Mouse (Mus musculus) MEL (cell line): ENCODE results near the gene Klrb1a. TPM values are rescaled to one million over a fixed set of nuclear protein-coding genes. Genes with fewer than 3 reads are reported as not detected.

Experiments
- DNase-seq: peaks from one replicate; pipeline ENCODE4 v3.0.0; 2011; ENCODE audit warnings: low read depth, low spot score
- H3K27ac ChIP-seq: 2 replicates; pipeline ENCODE4 v1.5.1; 2012; ENCODE audit warnings: low read depth, mild to moderate bottlenecking, control low read depth, low read length, moderate library complexity; ENCODE audit not compliant: control insufficient read depth
- H3K27me3 ChIP-seq, 2 experiments: fragments of 150-350 bp in 1 of 2; sonication (generic) in 1 of 2; 2 replicates each; pipeline ENCODE4 v1.6.1; 2012; ENCODE audit warnings: low read length in 2 of 2, mild to moderate bottlenecking in 2 of 2, improper control_type of control experiment in 1 of 2, moderate library complexity in 1 of 2; ENCODE audit not compliant: insufficient read depth in 2 of 2, control insufficient read depth in 1 of 2
- H3K36me3 ChIP-seq, 2 experiments: 2 replicates each; pipeline ENCODE4 v1.6.1; 2012 to 2014; ENCODE audit warnings: low read length in 2 of 2, improper control_type of control experiment in 1 of 2, inconsistent platforms in 1 of 2, mild to moderate bottlenecking in 1 of 2; ENCODE audit not compliant: insufficient read depth in 2 of 2, control insufficient read depth in 1 of 2
- H3K4me1 ChIP-seq, 2 experiments: fragments of 150-350 bp in 1 of 2; sonication (generic) in 1 of 2; 2 replicates each; pipeline ENCODE4 v1.6.1; 2012; ENCODE audit warnings: low read length in 2 of 2, improper control_type of control experiment in 1 of 2, mild to moderate bottlenecking in 1 of 2; ENCODE audit not compliant: insufficient read depth in 2 of 2, control insufficient read depth in 1 of 2
- H3K4me3 ChIP-seq, 2 experiments: fragments of 150-350 bp in 1 of 2; sonication (generic) in 1 of 2; 2 replicates each; pipeline ENCODE4 v1.5.1; 2012; ENCODE audit warnings: low read depth in 2 of 2, low read length in 2 of 2, mild to moderate bottlenecking in 2 of 2, moderate library complexity in 2 of 2, control low read depth in 1 of 2, improper control_type of control experiment in 1 of 2; ENCODE audit not compliant: control insufficient read depth in 1 of 2, insufficient read depth in 1 of 2
- H3K79me2 ChIP-seq: 2 replicates; pipeline ENCODE4 v1.6.1; 2012; ENCODE audit warnings: mild to moderate bottlenecking, low read length, moderate library complexity; ENCODE audit not compliant: control insufficient read depth, poor library complexity, insufficient read depth
- H3K9ac ChIP-seq: 2 replicates; pipeline ENCODE4 v1.6.1; 2012; ENCODE audit warnings: low read depth, mild to moderate bottlenecking, control low read depth, low read length, moderate library complexity; ENCODE audit not compliant: control insufficient read depth, poor library complexity, severe bottlenecking
- H3K9me3 ChIP-seq: fragments of 150-350 bp; sonication (generic); replicated peaks from 2 replicates; pipeline ENCODE4 v1.6.1; 2012; ENCODE audit warnings: mild to moderate bottlenecking, low read length, improper control_type of control experiment, moderate library complexity; ENCODE audit not compliant: insufficient read depth
- BHLHE40 ChIP-seq: IDR thresholded peaks from 2 replicates; pipeline ENCODE4 v1.6.1; 2012; ENCODE audit warnings: low read depth, mild to moderate bottlenecking, inconsistent platforms, low read length, improper control_type of control experiment, borderline replicate concordance
- CHD1 ChIP-seq: IDR thresholded peaks from 2 replicates; pipeline ENCODE4 v1.6.1; 2012; ENCODE audit warnings: low read depth, mild to moderate bottlenecking, inconsistent platforms, low read length, improper control_type of control experiment
- EP300 ChIP-seq, 2 experiments: IDR thresholded peaks; 2 replicates each; pipeline ENCODE4 v1.6.1; 2011; ENCODE audit warnings: improper control_type of control experiment in 2 of 2, low read length in 2 of 2, low read depth in 1 of 2, mild to moderate bottlenecking in 1 of 2
- ETS1 ChIP-seq: IDR thresholded peaks from 2 replicates; pipeline ENCODE4 v1.6.1; 2012; ENCODE audit warnings: low read depth, mild to moderate bottlenecking, inconsistent platforms, low read length, improper control_type of control experiment, moderate library complexity
- GABPA ChIP-seq: IDR thresholded peaks from 2 replicates; pipeline ENCODE4 v1.6.1; 2012; ENCODE audit warnings: low read depth, mild to moderate bottlenecking, inconsistent platforms, low read length, improper control_type of control experiment, moderate library complexity
- GATA1 ChIP-seq: IDR thresholded peaks from 2 replicates; pipeline ENCODE4 v1.6.1; 2011; ENCODE audit warnings: low read depth, low read length, improper control_type of control experiment
- MAFK ChIP-seq: IDR thresholded peaks from 2 replicates; pipeline ENCODE4 v1.6.1; 2011; ENCODE audit warnings: low read depth, mild to moderate bottlenecking, low read length, improper control_type of control experiment, borderline replicate concordance
- MAZ ChIP-seq: IDR thresholded peaks from 2 replicates; pipeline ENCODE4 v1.6.1; 2012; ENCODE audit warnings: low read depth, mild to moderate bottlenecking, inconsistent platforms, low read length, improper control_type of control experiment
- MYC ChIP-seq: IDR thresholded peaks from 2 replicates; pipeline ENCODE4 v1.6.1; 2011; ENCODE audit warnings: low read depth, mild to moderate bottlenecking, low read length, improper control_type of control experiment, moderate library complexity
- NELFE ChIP-seq: IDR thresholded peaks from 2 replicates; pipeline ENCODE4 v1.6.1; 2011; ENCODE audit warnings: low read depth, low read length, improper control_type of control experiment
- NRF1 ChIP-seq: IDR thresholded peaks from 2 replicates; pipeline ENCODE4 v1.6.1; 2014; ENCODE audit warnings: low read depth, mild to moderate bottlenecking, inconsistent platforms, low read length, improper control_type of control experiment, moderate library complexity; ENCODE audit not compliant: poor library complexity, insufficient read depth, severe bottlenecking
- POLR2AphosphoS2 ChIP-seq: IDR thresholded peaks from 2 replicates; pipeline ENCODE4 v1.6.1; 2011; ENCODE audit warnings: low read length, improper control_type of control experiment
- RAD21 ChIP-seq: IDR thresholded peaks from 2 replicates; pipeline ENCODE4 v1.6.1; 2011; ENCODE audit warnings: mild to moderate bottlenecking, low read depth, low read length, improper control_type of control experiment
- SIN3A ChIP-seq: IDR thresholded peaks from 2 replicates; pipeline ENCODE4 v1.6.1; 2012; ENCODE audit warnings: low read length, improper control_type of control experiment, inconsistent platforms
- SMC3 ChIP-seq: IDR thresholded peaks from 2 replicates; pipeline ENCODE4 v1.6.1; 2011; ENCODE audit warnings: low read depth, low read length, improper control_type of control experiment
- TAL1 ChIP-seq: IDR thresholded peaks from 2 replicates; pipeline ENCODE4 v1.6.1; 2012; ENCODE audit warnings: mild to moderate bottlenecking, inconsistent platforms, low read length, moderate library complexity, mixed read lengths
- TBP ChIP-seq: IDR thresholded peaks from 2 replicates; pipeline ENCODE4 v1.8.0; 2011; ENCODE audit warnings: low read depth, low read length, improper control_type of control experiment
- TCF12 ChIP-seq: IDR thresholded peaks from 2 replicates; pipeline ENCODE4 v1.6.1; 2014; ENCODE audit warnings: low read depth, mild to moderate bottlenecking, inconsistent platforms, low read length, improper control_type of control experiment, moderate library complexity
- USF1 ChIP-seq: IDR thresholded peaks from 2 replicates; pipeline ENCODE4 v1.6.1; 2014; ENCODE audit warnings: low read depth, mild to moderate bottlenecking, inconsistent platforms, low read length, improper control_type of control experiment, moderate library complexity
- ZKSCAN1 ChIP-seq: IDR thresholded peaks from 2 replicates; pipeline ENCODE4 v1.6.1; 2012; ENCODE audit warnings: low read depth, mild to moderate bottlenecking, inconsistent platforms, low read length, improper control_type of control experiment, moderate library complexity
- polyA plus RNA-seq, 2 experiments: library from polyadenylated mRNA; stranded (reverse) in 1 of 2; unstranded in 1 of 2; fragments of >175 nt in 1 of 2; fragments of >200 nt in 1 of 2; gene quantifications; 2 replicates each; pipeline versions ENCODE4 v1.2.1 to v1.2.4; 2012; ENCODE audit warnings: low replicate concordance in 2 of 2, low read depth in 1 of 2; ENCODE audit not compliant: insufficient read length in 2 of 2, insufficient read depth in 1 of 2, missing spikeins in 1 of 2
- total RNA-seq: library from RNA; depleted of rRNA; stranded (reverse); fragments of 300-350 nt; gene quantifications from 2 replicates; pipeline ENCODE4 v1.2.3, GENCODE M21; 2012

Gene Klrb1a
- total and polyA plus RNA-seq, 3 experiments = not detected

- no peak overlapping the region for H3K27ac ChIP-seq
- H3K4me3 ChIP-seq = no peak overlapping the region
- H3K79me2 ChIP-seq = no peaks in the 10 kb centered on the region
- no peaks in the 10 kb centered on the region for H3K27me3 ChIP-seq
- peaks cover 0 to 7% of the 10 kb centered on the region in 2 experiments; a peak in 2 of 4 replicates for H3K36me3 ChIP-seq
- H3K9ac ChIP-seq = no peak overlapping the region
- TF ChIP-seq POLR2AphosphoS2 (no peak), MAZ (no peak)
- peaks cover 0 to 6% of the 10 kb centered on the region in 2 experiments; a peak in 1 of 4 replicates for H3K4me1 ChIP-seq
- H3K9me3 ChIP-seq = no peaks in the 10 kb centered on the region
- no peak for DNase-seq
Observed at GRCm38 (mm10) chr6:128589426-128589825, 33.9 kb downstream of the Klrb1a start.

- Histone ChIP-seq H3K79me2 (no peaks in the 10 kb centered on the region), H3K9me3 (no peaks in the 10 kb centered on the region), H3K4me1 (peaks cover 0 to 6% of the 10 kb centered on the region in 2 experiments; a peak in 1 of 4 replicates), H3K4me3 (no peak overlapping the region), H3K36me3 (peaks cover 0 to 7% of the 10 kb centered on the region in 2 experiments; a peak in 2 of 4 replicates), H3K27ac (peak overlapping the region; percentile 62; the same call in 1 of the 2 replicates), H3K9ac (no peak overlapping the region), H3K27me3 (no peaks in the 10 kb centered on the region)
- DNase-seq = peak; percentile 57
- peak; percentile 54; the same call in 1 of the 2 replicates for TF ChIP-seq TCF12
- TF ChIP-seq EP300 (IDR thresholded peaks at IDR 0.05; ENCODE audit: low read depth in 1 of 2, low read length in 2 of 2) = peak; percentile 60 to 75; a peak in 3 of 4 replicates
- no peak for TF ChIP-seq RAD21
- peak; percentile 53 for TF ChIP-seq GATA1
- 0 out of 2 replicates have a peak, but pooled peaks have one; percentile 22 for TF ChIP-seq SIN3A
- TF ChIP-seq MYC = no peak
- peak; percentile 86 for TF ChIP-seq ETS1
- TF ChIP-seq TAL1 = peak; percentile 22; the same call in 1 of the 2 replicates
Observed at GRCm38 (mm10) chr6:128587619-128588018, 35.7 kb downstream of the Klrb1a start.

- Histone ChIP-seq H3K9ac (no peak overlapping the region), H3K9me3 (no peaks in the 10 kb centered on the region), H3K4me3 (no peak overlapping the region), H3K27ac (no peak overlapping the region), H3K4me1 (peaks cover 0 to 6% of the 10 kb centered on the region in 2 experiments; a peak in 1 of 4 replicates), H3K27me3 (no peaks in the 10 kb centered on the region), H3K79me2 (no peaks in the 10 kb centered on the region), H3K36me3 (peaks cover 0 to 7% of the 10 kb centered on the region in 2 experiments; a peak in 2 of 4 replicates)
- no peak for DNase-seq
- TF ChIP-seq ZKSCAN1 = no peak
- TF ChIP-seq SMC3 = no peak
- TF ChIP-seq BHLHE40 = no peak
- TF ChIP-seq NRF1 = no peak
- TF ChIP-seq MYC = no peak
- no peak for TF ChIP-seq TAL1
- TF ChIP-seq MAFK = no peak
- TF ChIP-seq CHD1 = no peak
- no peak for TF ChIP-seq NELFE
- TF ChIP-seq EP300 (IDR thresholded peaks at IDR 0.05; ENCODE audit: low read depth in 1 of 2, low read length in 2 of 2) = no peak
- TF ChIP-seq TBP = no peak
- no peak for TF ChIP-seq GABPA
- TF ChIP-seq ETS1 = no peak
- TF ChIP-seq USF1 = no peak
Observed at GRCm38 (mm10) chr6:128585642-128586245, 37.6 kb downstream of the Klrb1a start.
